Mouse (Mus musculus): ENCODE measurements at regions not wholly inside any gene's neighbourhood (a gene's known extent, or its start where the extent isn't known, plus 50 kb on each side); places are given as distances from the start of the nearest gene placed in this dataset.

- TF ChIP-seq CTCF (IDR thresholded peaks at IDR 0.05; ENCODE audit: low read depth, low read length), result no peak
- no peak for TF ChIP-seq POLR2A (IDR thresholded peaks at IDR 0.05; ENCODE audit: extremely low read depth, insufficient read depth, low read length)
Observed at GRCm38 (mm10) chr9:91126630-91127245, 235.5 kb upstream of the Zic4 start.
